Mouse (Mus musculus) lung, embryonic 14.5 days (tissue): ENCODE measurements at regions not wholly inside any gene's neighbourhood (a gene's known extent, or its start where the extent isn't known, plus 50 kb on each side); places are given as distances from the start of the nearest gene placed in this dataset.

ENCODE experiments used
- ATAC-seq: fragments of 200-750 bp; cut with Nextera tagmentation; 2 replicates; pipeline ENCODE4 v1.8.0; 2017; ENCODE audit warnings: mild to moderate bottlenecking, moderate TSS enrichment, moderate library complexity; ENCODE audit not compliant: insufficient read depth
- DNase-seq: peaks from one replicate; pipeline ENCODE4 v3.0.0-alpha.2; 2015
- H3K27ac ChIP-seq: fragments of 300-500 bp; sonication (generic); 2 replicates; pipeline ENCODE4 v1.5.1; 2014; ENCODE audit warnings: low read depth, mild to moderate bottlenecking, moderate library complexity
- H3K27me3 ChIP-seq: fragments of 300-500 bp; sonication (generic); 2 replicates; pipeline ENCODE4 v1.6.1; 2014; ENCODE audit warnings: low read length, control low read depth; ENCODE audit not compliant: insufficient read depth
- H3K36me3 ChIP-seq: fragments of 300-500 bp; sonication (generic); 2 replicates; pipeline ENCODE4 v1.6.1; 2014; ENCODE audit warnings: control low read depth; ENCODE audit not compliant: insufficient read depth
- H3K4me1 ChIP-seq: fragments of 300-500 bp; sonication (generic); 2 replicates; pipeline ENCODE4 v1.6.1; 2014; ENCODE audit warnings: antibody characterized with exemption, control low read depth; ENCODE audit not compliant: insufficient read depth
- H3K4me2 ChIP-seq: fragments of 300-500 bp; sonication (generic); 2 replicates; pipeline ENCODE4 v1.6.1; 2014; ENCODE audit warnings: mild to moderate bottlenecking
- H3K4me3 ChIP-seq: fragments of 300-500 bp; sonication (generic); 2 replicates; pipeline ENCODE4 v1.5.1; 2014; ENCODE audit warnings: low read depth, low read length
- H3K9ac ChIP-seq: fragments of 300-500 bp; sonication (generic); 2 replicates; pipeline ENCODE4 v1.6.1; 2014
- H3K9me3 ChIP-seq: fragments of 300-500 bp; sonication (generic); 2 replicates; pipeline ENCODE4 v1.6.1; 2016; ENCODE audit warnings: low read depth, low read length, control low read depth
- CTCF ChIP-seq: IDR thresholded peaks from 2 replicates; pipeline ENCODE4 v1.5.1; 2016; ENCODE audit warnings: antibody characterized with exemption, low read depth
- WGBS: fragments of 180-500 bp; shearing (Covaris S2); extraction: QIAGEN DNeasy Blood & Tissue Kit; methylation state at CpG from one replicate; pipeline ENCODE4 v1.1.7; 2014; 5-methylcytosine and 5-hydroxymethylcytosine counted together

- 79% methylated on average over 4 of the region's 4 CpGs for WGBS
- no peaks in the 10 kb centered on the region for H3K27me3 ChIP-seq
- ATAC-seq = no peak
These were observed 394.4 kb downstream of the Tfec start for GRCm38 (mm10) chr6:16503836-16504235.

GRCm38 (mm10) chr6:16487015-16487630 is 411.1 kb downstream of the Tfec start:
- DNase-seq (peak; percentile 91), ATAC-seq (peak; percentile 99)
- Histone ChIP-seq H3K4me1 (no peaks in the 10 kb centered on the region), H3K4me3 (no peak overlapping the region), H3K9me3 (no peaks in the 10 kb centered on the region), H3K27ac (peak overlapping the region; percentile 13; the same call in 1 of the 2 replicates), H3K36me3 (no peaks in the 10 kb centered on the region), H3K9ac (no peak overlapping the region), H3K4me2 (no peak overlapping the region), H3K27me3 (no peaks in the 10 kb centered on the region)
- WGBS = 45% methylated on average over 8 of the region's 8 CpGs
- TF ChIP-seq CTCF = no peak

More at GRCm38 (mm10) chr6:16503836-16504235, 394.4 kb downstream of the Tfec start:
- Histone ChIP-seq H3K27ac (no peak overlapping the region), H3K9me3 (no peaks in the 10 kb centered on the region), H3K4me3 (no peak overlapping the region), H3K4me1 (no peaks in the 10 kb centered on the region), H3K4me2 (no peak overlapping the region), H3K9ac (no peak overlapping the region), H3K36me3 (no peaks in the 10 kb centered on the region)
- TF ChIP-seq CTCF = no peak
- DNase-seq = no peak

GRCm38 (mm10) chr6:16483295-16483694 is 414.9 kb downstream of the Tfec start:
- Histone ChIP-seq H3K27ac (no peak overlapping the region), H3K4me1 (no peaks in the 10 kb centered on the region), H3K9ac (no peak overlapping the region), H3K27me3 (no peaks in the 10 kb centered on the region), H3K36me3 (no peaks in the 10 kb centered on the region), H3K4me2 (no peak overlapping the region), H3K4me3 (no peak overlapping the region), H3K9me3 (no peaks in the 10 kb centered on the region)
- WGBS = 72% methylated on average over 5 of the region's 5 CpGs
- DNase-seq (no peak), ATAC-seq (no peak)
- TF ChIP-seq CTCF = no peak

GRCm38 (mm10) chr6:16468693-16469375 is 429.4 kb downstream of the Tfec start:
- no peaks in the 10 kb centered on the region for H3K36me3 ChIP-seq
- H3K27ac ChIP-seq = no peak overlapping the region
- no peak for DNase-seq
- no peak overlapping the region for H3K4me3 ChIP-seq
- no peak for ATAC-seq
- H3K4me1 ChIP-seq = no peaks in the 10 kb centered on the region
- 68% methylated on average over 3 of the region's 3 CpGs for WGBS
- TF ChIP-seq CTCF = no peak
- H3K9ac ChIP-seq = no peak overlapping the region
- H3K4me2 ChIP-seq = no peak overlapping the region
- H3K27me3 ChIP-seq = no peaks in the 10 kb centered on the region
- H3K9me3 ChIP-seq = no peaks in the 10 kb centered on the region

- 86% methylated on average over 3 of the region's 3 CpGs for WGBS
- no peaks in the 10 kb centered on the region for H3K4me1 ChIP-seq
- no peaks in the 10 kb centered on the region for H3K36me3 ChIP-seq
- no peaks in the 10 kb centered on the region for H3K27me3 ChIP-seq
- DNase-seq (no peak), ATAC-seq (no peak)
- no peak overlapping the region for H3K4me3 ChIP-seq
- no peak overlapping the region for H3K4me2 ChIP-seq
- H3K9ac ChIP-seq = no peak overlapping the region
- no peak overlapping the region for H3K27ac ChIP-seq
- no peaks in the 10 kb centered on the region for H3K9me3 ChIP-seq
- no peak for TF ChIP-seq CTCF
These were observed 440.0 kb downstream of the Tfec start for GRCm38 (mm10) chr6:16458279-16458678.
